Mouse (Mus musculus) myocyte (in vitro differentiated cells): ENCODE data around the gene Sec62. TPM values are rescaled to one million over a fixed set of nuclear protein-coding genes. Genes with fewer than 3 reads are reported as not detected.
"Not testable (repeated sequence)": the region's sequence is repeated elsewhere in the genome, so short reads cannot be mapped to it uniquely, and the experiment has no call there.

Experiments used
- H3K27me3 ChIP-seq: one replicate; pipeline ENCODE4 v1.6.1; 2011; ENCODE audit not compliant: control insufficient read depth, insufficient read depth, insufficient read length
- H3K36me3 ChIP-seq: one replicate; pipeline ENCODE4 v1.6.1; 2011; ENCODE audit not compliant: control insufficient read depth, insufficient read depth
- H3K4me2 ChIP-seq: one replicate; pipeline ENCODE4 v1.6.1; 2011; ENCODE audit warnings: low read depth, control low read depth
- H3K4me3 ChIP-seq: one replicate; pipeline ENCODE4 v1.5.1; 2011; ENCODE audit warnings: mild to moderate bottlenecking, control low read depth, moderate library complexity
- H3K79me2 ChIP-seq: one replicate; pipeline ENCODE4 v1.6.1; 2011; ENCODE audit not compliant: control insufficient read depth, insufficient read depth
- H3ac ChIP-seq: one replicate; pipeline ENCODE4 v1.6.1; 2011; ENCODE audit not compliant: control insufficient read depth, insufficient read length
- CEBPB ChIP-seq: IDR thresholded peaks from 2 replicates; pipeline ENCODE4 v1.6.1; 2011; ENCODE audit warnings: mild to moderate bottlenecking, moderate library complexity; ENCODE audit not compliant: poor library complexity, insufficient read depth, severe bottlenecking
- E2F4 ChIP-seq: IDR thresholded peaks from one replicate; pipeline ENCODE4 v1.6.1; 2011; ENCODE audit warnings: mild to moderate bottlenecking, control low read depth, moderate library complexity; ENCODE audit not compliant: insufficient read depth
- MAX ChIP-seq: IDR thresholded peaks from one replicate; pipeline ENCODE4 v1.6.1; 2011; ENCODE audit warnings: low read depth, mild to moderate bottlenecking, control low read depth
- MYOD1 ChIP-seq, 3 experiments: IDR thresholded peaks; one replicate each; pipeline ENCODE4 v1.6.1; 2011; ENCODE audit warnings: control low read depth in 2 of 3, low read depth in 2 of 3, mild to moderate bottlenecking in 2 of 3, moderate library complexity in 1 of 3; ENCODE audit not compliant: insufficient read length in 2 of 3, control insufficient read depth in 1 of 3
- MYOG ChIP-seq, 3 experiments: IDR thresholded peaks; one replicate each; pipeline ENCODE4 v1.6.1; 2011; ENCODE audit warnings: control low read depth in 2 of 3, low read depth in 2 of 3, mild to moderate bottlenecking in 2 of 3; ENCODE audit not compliant: insufficient read length in 2 of 3, control insufficient read depth in 1 of 3, insufficient read depth in 1 of 3
- POLR2A ChIP-seq: IDR thresholded peaks from one replicate; pipeline ENCODE4 v1.6.1; 2011; ENCODE audit warnings: low read depth, mild to moderate bottlenecking, control low read depth, moderate library complexity; ENCODE audit not compliant: insufficient read length
- POLR2AphosphoS2 ChIP-seq: IDR thresholded peaks from one replicate; pipeline ENCODE4 v1.6.1; 2011; ENCODE audit warnings: low read depth, control low read depth; ENCODE audit not compliant: insufficient read length
- REST ChIP-seq: IDR thresholded peaks from one replicate; pipeline ENCODE4 v1.6.1; 2011; ENCODE audit warnings: mild to moderate bottlenecking, control low read depth, moderate library complexity; ENCODE audit not compliant: insufficient read depth, insufficient read length
- SRF ChIP-seq: IDR thresholded peaks from one replicate; pipeline ENCODE4 v1.6.1; 2011; ENCODE audit warnings: low read depth; ENCODE audit not compliant: control insufficient read depth, insufficient read length
- TCF12 ChIP-seq: IDR thresholded peaks from one replicate; pipeline ENCODE4 v1.6.1; 2011; ENCODE audit warnings: mild to moderate bottlenecking, control low read depth; ENCODE audit not compliant: poor library complexity, insufficient read depth, severe bottlenecking
- TCF3 ChIP-seq: IDR thresholded peaks from one replicate; pipeline ENCODE4 v1.6.1; 2011; ENCODE audit warnings: low read depth, control low read depth; ENCODE audit not compliant: insufficient read length
- USF1 ChIP-seq: IDR thresholded peaks from one replicate; pipeline ENCODE4 v1.6.1; 2011; ENCODE audit warnings: low read depth, mild to moderate bottlenecking, control low read depth, moderate library complexity
- polyA plus RNA-seq: library from polyadenylated mRNA; unstranded; fragments of >200 nt; fragmentation: generic; extraction: Trizol; gene quantifications from one replicate; pipeline ENCODE4 v1.2.1, GENCODE M21; 2012; ENCODE audit warnings: missing spikeins

The Sec62 gene
- polyA plus RNA-seq, 1 experiment, result 19.5 TPM

DNA sequence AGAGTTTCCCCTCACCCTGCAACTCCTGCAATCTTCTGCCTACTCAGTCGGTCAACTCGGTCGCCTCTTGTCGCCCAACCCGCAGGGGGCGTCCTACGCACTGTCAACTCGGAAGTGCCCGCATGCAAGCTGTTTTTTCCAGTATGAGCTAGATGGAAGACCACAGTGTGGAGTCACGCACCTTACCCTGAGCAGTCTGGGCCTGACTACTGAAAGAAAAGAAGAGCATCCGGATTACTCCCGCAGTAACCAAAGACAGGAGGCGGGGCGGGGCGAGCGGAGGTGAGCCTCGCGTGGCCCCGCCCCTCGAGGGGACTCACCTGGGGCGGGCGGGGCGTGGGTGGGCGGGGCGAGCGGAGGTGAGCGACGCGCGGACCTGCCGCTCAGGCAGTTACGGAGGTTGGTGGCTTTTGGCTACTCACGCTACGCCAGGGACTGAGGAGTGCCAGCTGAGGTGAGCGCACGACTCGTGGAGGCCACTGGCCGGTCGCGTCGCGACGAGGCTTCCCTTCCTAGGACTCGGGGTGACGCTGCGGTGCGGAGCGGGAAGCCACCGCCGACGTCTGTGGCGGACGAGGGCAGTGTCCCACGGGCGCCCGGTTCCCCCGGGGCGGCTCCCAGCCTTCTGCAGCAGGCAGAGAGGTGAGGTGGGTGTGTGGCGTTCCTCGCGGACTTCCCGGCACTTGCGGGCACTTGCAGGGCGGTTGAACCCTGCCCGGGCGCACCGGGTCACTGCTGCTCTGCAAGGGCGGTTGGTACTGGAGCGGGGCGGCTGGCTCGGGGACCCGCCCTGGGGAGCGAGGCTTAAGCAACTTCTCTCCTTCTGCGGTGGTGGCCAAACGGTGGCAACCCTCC lies 63.2 kb downstream of the Sec62 start, which contains the start of gene Gpr160:
Gene Gpr160 (plus strand): TSS at position 347 of the 855 bp plus-strand sequence.
- TF ChIP-seq E2F4 (no peak), CEBPB (no peak), MAX (no peak), USF1 (no peak), TCF3 (no peak), TCF12 (no peak), POLR2A (no peak), REST (no peak), MYOG (IDR thresholded peaks at IDR 0.05; ENCODE audit: control insufficient read depth in 1 of 3, insufficient read depth in 1 of 3, insufficient read length in 2 of 3, low read depth in 2 of 3) (no peak), SRF (no peak), MYOD1 (IDR thresholded peaks at IDR 0.05; ENCODE audit: control insufficient read depth in 1 of 3, insufficient read length in 2 of 3, low read depth in 2 of 3) (no peak), POLR2AphosphoS2 (no peak)
- H3K27me3 ChIP-seq, result peaks cover 20% of the 10 kb centered on the region
- H3K36me3 ChIP-seq, result no peaks in the 10 kb centered on the region
- no peak within 1 kb of the TSS for H3K4me3 ChIP-seq
- no peaks in the 10 kb centered on the region for H3K79me2 ChIP-seq
- H3K4me2 ChIP-seq, result peak within 1 kb of the TSS; percentile 2
- no peak within 1 kb of the TSS for H3ac ChIP-seq

DNA sequence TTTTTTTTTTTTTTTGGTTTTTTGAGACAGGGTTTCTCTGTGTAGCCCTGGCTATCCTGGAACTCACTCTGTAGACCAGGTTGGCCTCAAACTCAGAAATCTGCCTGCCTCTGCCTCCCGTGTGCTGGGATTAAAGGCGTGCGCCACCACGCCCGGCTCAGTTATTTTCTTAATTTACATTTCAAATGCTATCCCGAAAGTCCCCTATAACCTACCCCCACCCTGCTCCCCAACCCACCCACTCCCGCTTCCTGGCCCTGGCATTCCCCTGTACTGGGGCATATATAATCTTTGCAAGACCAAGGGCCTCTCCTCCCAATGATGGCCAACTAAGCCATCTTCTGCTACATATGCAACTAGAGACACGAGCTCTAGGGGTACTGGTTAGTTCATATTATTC lies 66.9 kb downstream of the Sec62 start:
- not testable (repeated sequence) for H3K27me3 ChIP-seq, H3K79me2 ChIP-seq

DNA sequence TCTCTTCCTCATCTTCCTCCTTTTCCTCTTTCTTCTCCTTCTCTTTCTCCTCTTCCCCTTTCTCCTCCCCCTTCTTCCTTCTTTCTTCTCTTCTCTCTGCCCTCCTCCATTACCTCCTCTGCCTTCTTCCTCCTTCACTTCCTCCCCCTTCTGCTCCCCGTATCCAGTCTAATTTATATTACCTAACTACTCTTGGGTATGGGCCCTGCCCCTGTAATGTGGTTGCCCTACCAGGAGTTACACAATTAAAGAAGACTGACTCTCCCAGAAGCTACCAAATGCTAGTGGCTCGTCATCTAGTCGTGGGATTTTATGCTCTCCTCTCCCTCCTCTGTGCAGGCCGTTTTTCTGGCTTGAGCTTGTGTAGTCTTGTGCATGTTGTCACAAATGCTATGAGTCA lies 68.0 kb downstream of the Sec62 start:
- no peak overlapping the region for H3K4me2 ChIP-seq
- H3K79me2 ChIP-seq, result no peaks in the 10 kb centered on the region
- H3K27me3 ChIP-seq, result peaks cover 8% of the 10 kb centered on the region
- TF ChIP-seq CEBPB (no peak), TCF12 (no peak), MYOD1 (IDR thresholded peaks at IDR 0.05; ENCODE audit: control insufficient read depth in 1 of 3, insufficient read length in 2 of 3, low read depth in 2 of 3) (no peak), USF1 (no peak), REST (no peak), POLR2AphosphoS2 (no peak), POLR2A (no peak), MAX (no peak), SRF (no peak), MYOG (IDR thresholded peaks at IDR 0.05; ENCODE audit: control insufficient read depth in 1 of 3, insufficient read depth in 1 of 3, insufficient read length in 2 of 3, low read depth in 2 of 3) (no peak), E2F4 (no peak), TCF3 (no peak)
- H3K4me3 ChIP-seq, result no peak overlapping the region
- no peaks in the 10 kb centered on the region for H3K36me3 ChIP-seq
- H3ac ChIP-seq, result no peak overlapping the region

More for the DNA sequence above, 66.9 kb downstream of the Sec62 start:
- not testable (repeated sequence) for H3K36me3 ChIP-seq, H3ac ChIP-seq, H3K4me2 ChIP-seq, H3K4me3 ChIP-seq

DNA sequence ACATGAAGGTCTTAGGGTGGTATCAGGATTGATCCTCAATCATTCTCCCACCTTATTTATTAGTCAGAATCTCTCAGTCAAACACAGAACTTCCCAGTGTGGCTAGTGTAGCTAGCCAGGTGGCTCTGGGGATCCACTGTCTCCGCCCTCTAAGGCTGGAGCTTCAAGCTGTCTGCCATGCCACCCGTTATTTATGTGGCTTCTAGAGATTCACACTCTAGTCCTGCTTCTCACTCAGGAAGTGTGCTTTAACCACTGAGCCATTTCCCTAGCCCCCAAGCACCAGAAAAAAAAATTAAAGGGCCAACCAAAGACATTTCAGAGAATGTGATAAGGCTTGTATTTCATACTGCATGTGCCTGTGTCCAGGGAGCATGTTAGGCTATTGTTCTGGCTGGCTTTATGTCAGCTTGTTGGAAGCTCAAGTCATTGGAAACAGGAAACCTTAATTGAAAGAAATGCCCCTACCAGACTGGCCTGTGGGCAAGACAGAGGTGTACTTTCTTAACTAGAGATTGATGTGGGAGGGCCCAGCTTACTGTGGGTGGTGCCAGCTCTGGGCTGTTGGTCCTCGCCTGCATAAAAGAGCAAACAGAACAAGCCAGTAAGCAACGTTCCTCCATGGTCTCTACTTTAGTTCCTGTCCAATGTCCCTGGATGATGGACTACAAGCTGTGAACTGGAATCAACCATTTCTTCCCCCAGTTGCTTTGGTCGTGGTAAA lies 71.2 kb downstream of the Sec62 start:
- Histone ChIP-seq H3K79me2 (no peaks in the 10 kb centered on the region), H3ac (no peak overlapping the region), H3K4me2 (no peak overlapping the region), H3K27me3 (no peaks in the 10 kb centered on the region), H3K36me3 (no peaks in the 10 kb centered on the region), H3K4me3 (no peak overlapping the region)
- TF ChIP-seq REST (no peak), POLR2AphosphoS2 (no peak), E2F4 (no peak), MAX (no peak), POLR2A (no peak), CEBPB (no peak), MYOG (IDR thresholded peaks at IDR 0.05; ENCODE audit: control insufficient read depth in 1 of 3, insufficient read depth in 1 of 3, insufficient read length in 2 of 3, low read depth in 2 of 3) (no peak), TCF12 (no peak), TCF3 (no peak), MYOD1 (IDR thresholded peaks at IDR 0.05; ENCODE audit: control insufficient read depth in 1 of 3, insufficient read length in 2 of 3, low read depth in 2 of 3) (no peak), USF1 (no peak), SRF (no peak)

DNA sequence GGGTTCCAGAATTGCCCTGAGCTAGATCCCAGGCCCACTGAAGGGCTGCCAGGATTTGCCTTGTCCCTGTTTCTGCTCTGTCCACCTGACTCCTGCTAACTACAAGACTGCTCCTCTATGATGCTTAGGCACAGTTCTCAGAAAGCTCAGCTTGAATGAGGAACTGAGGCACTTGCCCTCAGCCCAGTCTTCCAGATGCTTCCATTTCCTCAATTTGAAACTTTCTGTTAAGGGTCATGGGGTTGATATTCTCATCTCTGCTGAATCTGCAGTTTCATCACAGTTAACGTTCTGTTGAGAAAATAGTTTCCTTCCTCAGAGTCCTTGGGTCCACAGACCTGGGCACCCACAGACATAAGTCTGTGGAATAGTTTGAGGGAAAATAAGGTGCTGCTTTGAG lies 72.0 kb downstream of the Sec62 start:
- Histone ChIP-seq H3K27me3 (no peaks in the 10 kb centered on the region), H3K4me2 (no peak overlapping the region), H3ac (no peak overlapping the region), H3K36me3 (no peaks in the 10 kb centered on the region), H3K4me3 (no peak overlapping the region), H3K79me2 (no peaks in the 10 kb centered on the region)
- TF ChIP-seq MYOG (IDR thresholded peaks at IDR 0.05; ENCODE audit: control insufficient read depth in 1 of 3, insufficient read depth in 1 of 3, insufficient read length in 2 of 3, low read depth in 2 of 3), result no peak
- no peak for TF ChIP-seq USF1
- TF ChIP-seq SRF, result no peak
- TF ChIP-seq POLR2A, result no peak
- TF ChIP-seq E2F4, result no peak
- TF ChIP-seq POLR2AphosphoS2, result no peak
- TF ChIP-seq REST, result no peak
- TF ChIP-seq MYOD1 (IDR thresholded peaks at IDR 0.05; ENCODE audit: control insufficient read depth in 1 of 3, insufficient read length in 2 of 3, low read depth in 2 of 3), result no peak
- TF ChIP-seq TCF3, result no peak
- no peak for TF ChIP-seq TCF12
- no peak for TF ChIP-seq CEBPB
- TF ChIP-seq MAX, result no peak
